Mouse (Mus musculus) embryonic facial prominence, embryonic 15.5 days (tissue): ENCODE results near the gene Dnm2. TPM values are rescaled to one million over a fixed set of nuclear protein-coding genes. Genes with fewer than 3 reads are reported as not detected.

Experiments used
- ATAC-seq: fragments of 200-750 bp; cut with Nextera tagmentation; 2 replicates; pipeline ENCODE4 v1.8.0; 2017; ENCODE audit warnings: low read depth, moderate TSS enrichment; ENCODE audit not compliant: insufficient number of reproducible peaks, low FRiP score, low TSS enrichment
- H3K27ac ChIP-seq: fragments of 300-500 bp; sonication (generic); replicated peaks from 2 replicates; pipeline ENCODE4 v1.5.1; 2015; ENCODE audit warnings: mild to moderate bottlenecking, inconsistent platforms
- H3K27me3 ChIP-seq: fragments of 300-500 bp; sonication (generic); 2 replicates; pipeline ENCODE4 v1.6.1; 2015; ENCODE audit warnings: inconsistent platforms
- H3K36me3 ChIP-seq: fragments of 300-500 bp; sonication (generic); 2 replicates; pipeline ENCODE4 v1.6.1; 2015; ENCODE audit warnings: mild to moderate bottlenecking, inconsistent platforms
- H3K4me1 ChIP-seq: fragments of 300-500 bp; sonication (generic); 2 replicates; pipeline ENCODE4 v1.6.1; 2015; ENCODE audit warnings: inconsistent platforms
- H3K4me2 ChIP-seq: fragments of 300-500 bp; sonication (generic); replicated peaks from 2 replicates; pipeline ENCODE4 v1.6.1; 2015; ENCODE audit warnings: mild to moderate bottlenecking, inconsistent platforms
- H3K4me3 ChIP-seq: fragments of 300-500 bp; sonication (generic); replicated peaks from 2 replicates; pipeline ENCODE4 v1.5.1; 2015; ENCODE audit warnings: mild to moderate bottlenecking, inconsistent platforms
- H3K9ac ChIP-seq: fragments of 300-500 bp; sonication (generic); 2 replicates; pipeline ENCODE4 v1.6.1; 2015; ENCODE audit warnings: inconsistent platforms
- H3K9me3 ChIP-seq: fragments of 300-500 bp; sonication (generic); replicated peaks from 2 replicates; pipeline ENCODE4 v1.6.1; 2016; ENCODE audit warnings: inconsistent platforms
- WGBS: fragments of 180-500 bp; shearing (Covaris S2); methylation state at CpG from one replicate; pipeline ENCODE4 v1.1.7; 2015; 5-methylcytosine and 5-hydroxymethylcytosine counted together
- polyA plus RNA-seq: library from polyadenylated mRNA; unstranded; fragments of >200 nt; fragmentation: Nextera tagmentation; extraction: Ambion mirVana; gene quantifications from 2 replicates; pipeline ENCODE4 v1.2.1, GENCODE M21; 2015

Gene Dnm2
- polyA plus RNA-seq, 1 experiment from 2014 or later, result 85.9 TPM

DNA sequence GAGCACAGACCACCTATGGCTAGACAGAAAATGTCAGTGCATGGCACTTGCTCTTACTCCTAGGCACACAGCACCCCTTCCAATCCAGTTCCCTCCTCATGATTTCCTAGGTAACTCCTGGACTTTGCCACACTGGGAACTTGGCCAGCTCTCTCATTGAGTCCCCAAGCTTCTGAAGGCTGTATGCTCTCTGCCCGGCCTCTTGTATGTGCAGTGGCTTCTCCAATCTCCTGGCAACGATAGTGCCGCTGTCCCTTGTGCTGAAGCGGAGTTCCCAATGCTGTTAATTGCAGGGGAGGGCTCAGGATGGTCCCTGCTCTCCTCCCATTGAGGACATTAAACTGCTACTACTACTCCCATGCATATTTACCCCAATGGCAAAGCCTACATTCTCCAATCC lies 16.8 kb upstream of the Dnm2 start:
- 8% methylated on average over 4 of the region's 4 CpGs for WGBS
- peaks cover 41% of the 10 kb centered on the region for H3K36me3 ChIP-seq
- no peak overlapping the region for H3K4me2 ChIP-seq
- no peak for ATAC-seq
- H3K4me1 ChIP-seq, result peaks cover 13% of the 10 kb centered on the region
- H3K9me3 ChIP-seq, result no peaks in the 10 kb centered on the region
- H3K4me3 ChIP-seq, result no peak overlapping the region
- no peak overlapping the region for H3K27ac ChIP-seq
- H3K9ac ChIP-seq, result no peak overlapping the region
- no peaks in the 10 kb centered on the region for H3K27me3 ChIP-seq

DNA sequence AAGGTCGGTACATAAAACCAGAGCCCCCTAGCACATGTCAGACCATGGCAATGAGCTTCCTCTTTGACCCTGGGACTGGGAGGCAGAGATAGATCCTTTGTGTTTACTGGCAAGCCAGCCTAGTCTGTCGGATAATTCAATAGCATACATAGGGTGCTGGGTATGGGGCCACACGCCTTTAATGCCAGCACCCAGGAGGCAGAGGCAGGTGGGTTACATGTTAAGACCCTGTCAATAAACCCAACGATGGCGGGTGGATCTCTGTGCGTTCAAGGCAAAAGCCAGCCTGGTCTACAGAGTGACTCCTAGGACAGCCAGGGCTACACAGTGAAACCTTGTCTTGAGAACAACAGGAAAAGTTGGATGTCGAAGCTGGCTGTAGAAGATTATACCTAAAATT lies 16.1 kb upstream of the Dnm2 start:
- H3K4me1 ChIP-seq, result peaks cover 15% of the 10 kb centered on the region
- H3K4me2 ChIP-seq, result no peak overlapping the region
- 73% methylated on average over 7 of the region's 7 CpGs for WGBS
- H3K27me3 ChIP-seq, result no peaks in the 10 kb centered on the region
- no peaks in the 10 kb centered on the region for H3K9me3 ChIP-seq
- H3K36me3 ChIP-seq, result peaks cover 35% of the 10 kb centered on the region
- ATAC-seq, result no peak
- no peak overlapping the region for H3K27ac ChIP-seq
- H3K9ac ChIP-seq, result no peak overlapping the region
- H3K4me3 ChIP-seq, result no peak overlapping the region

DNA sequence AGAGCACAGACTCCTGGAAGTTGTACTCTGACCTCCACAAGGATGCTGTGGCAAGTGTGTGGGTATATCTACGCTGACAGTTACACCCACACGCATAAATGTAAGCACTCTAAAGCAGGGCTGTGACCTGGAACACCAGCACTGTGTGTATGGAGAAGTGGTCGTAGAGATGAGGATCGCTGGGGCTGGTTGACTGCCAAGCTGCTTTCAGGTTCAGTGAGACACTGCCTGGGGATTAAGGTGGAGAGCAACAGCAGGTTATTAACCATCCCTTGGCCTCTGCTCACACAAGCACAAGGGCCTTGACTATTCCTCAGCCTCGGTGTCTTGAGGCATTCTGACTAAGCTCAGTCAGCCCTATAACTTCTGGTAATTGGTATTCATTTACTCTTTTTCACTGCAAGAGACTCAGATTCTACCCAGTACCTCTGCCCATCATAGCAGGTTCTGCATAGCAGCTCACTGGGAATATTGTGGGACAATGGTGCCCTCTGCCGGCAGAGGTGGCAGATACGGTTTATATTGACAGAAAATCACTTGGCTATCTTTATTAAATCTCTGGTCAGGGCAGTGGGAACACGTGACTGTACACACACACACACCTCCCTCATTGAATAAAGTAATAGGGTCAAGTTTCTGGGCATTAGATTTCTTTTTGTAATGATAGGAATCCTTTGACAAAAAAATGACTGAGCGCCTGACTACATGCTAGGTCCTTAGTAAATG lies 15.0 kb upstream of the Dnm2 start:
- ATAC-seq, result no peak
- 33% methylated on average over 9 of the region's 9 CpGs for WGBS
- peaks cover 26% of the 10 kb centered on the region for H3K36me3 ChIP-seq
- H3K4me3 ChIP-seq, result no peak overlapping the region
- H3K27ac ChIP-seq, result no peak overlapping the region
- H3K9me3 ChIP-seq, result no peaks in the 10 kb centered on the region
- H3K4me2 ChIP-seq, result no peak overlapping the region
- H3K27me3 ChIP-seq, result no peaks in the 10 kb centered on the region
- H3K9ac ChIP-seq, result no peak overlapping the region
- peaks cover 15% of the 10 kb centered on the region for H3K4me1 ChIP-seq

DNA sequence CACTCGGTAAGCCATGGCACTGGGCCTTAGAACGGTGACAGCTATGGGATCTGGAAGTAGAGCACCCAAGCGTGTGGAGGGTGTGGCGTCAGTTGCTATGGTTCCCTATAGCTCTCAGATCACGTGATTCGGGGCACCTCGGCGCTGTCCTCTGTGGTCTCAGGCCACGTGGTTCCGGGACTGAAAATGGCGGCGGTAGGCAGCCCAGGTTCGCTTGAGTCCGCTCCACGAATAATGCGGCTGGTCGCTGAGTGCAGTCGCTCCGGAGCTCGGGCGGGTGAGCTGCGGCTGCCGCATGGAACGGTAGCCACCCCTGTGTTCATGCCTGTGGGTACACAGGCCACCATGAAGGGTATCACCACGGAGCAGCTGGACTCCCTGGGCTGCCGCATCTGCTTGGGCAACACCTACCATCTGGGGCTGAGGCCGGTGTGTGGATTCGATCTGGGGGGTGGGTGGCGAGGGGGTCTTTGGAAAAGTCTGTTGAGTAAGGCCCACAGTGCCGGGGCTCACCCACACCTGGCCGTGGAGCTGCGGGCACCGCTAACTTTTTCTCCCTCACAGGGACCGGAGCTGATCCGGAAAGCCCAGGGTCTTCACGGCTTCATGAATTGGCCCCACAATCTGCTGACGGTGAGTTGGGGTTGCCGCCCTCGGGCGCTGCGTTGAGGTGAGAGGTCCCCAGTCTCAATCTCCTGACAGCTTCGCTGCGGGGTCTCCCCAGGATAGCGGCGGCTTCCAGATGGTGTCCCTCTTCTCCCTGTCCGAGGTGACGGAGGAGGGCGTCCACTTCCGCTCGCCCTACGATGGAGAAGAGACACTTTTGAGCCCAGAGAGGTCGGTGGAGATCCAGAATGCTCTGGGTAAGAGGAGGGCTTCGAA lies 12.8 kb upstream of the Dnm2 start, which contains the start of gene Qtrt1:
Gene Qtrt1 (plus strand): TSS at position 169 of the 882 bp plus-strand sequence.
- H3K27ac ChIP-seq, result peak within 1 kb of the TSS; percentile 48; the same call in 1 of the 2 replicates
- H3K9ac ChIP-seq, result peak within 1 kb of the TSS; percentile 49
- peaks cover 21% of the 10 kb centered on the region for H3K36me3 ChIP-seq
- 2% methylated on average over 53 of the region's 53 CpGs for WGBS
- ATAC-seq, result peak; percentile 92
- H3K27me3 ChIP-seq, result no peaks in the 10 kb centered on the region
- no peaks in the 10 kb centered on the region for H3K9me3 ChIP-seq
- peak within 1 kb of the TSS; percentile 73 for H3K4me3 ChIP-seq
- H3K4me2 ChIP-seq, result peak within 1 kb of the TSS; percentile 87
- H3K4me1 ChIP-seq, result peaks cover 15% of the 10 kb centered on the region

DNA sequence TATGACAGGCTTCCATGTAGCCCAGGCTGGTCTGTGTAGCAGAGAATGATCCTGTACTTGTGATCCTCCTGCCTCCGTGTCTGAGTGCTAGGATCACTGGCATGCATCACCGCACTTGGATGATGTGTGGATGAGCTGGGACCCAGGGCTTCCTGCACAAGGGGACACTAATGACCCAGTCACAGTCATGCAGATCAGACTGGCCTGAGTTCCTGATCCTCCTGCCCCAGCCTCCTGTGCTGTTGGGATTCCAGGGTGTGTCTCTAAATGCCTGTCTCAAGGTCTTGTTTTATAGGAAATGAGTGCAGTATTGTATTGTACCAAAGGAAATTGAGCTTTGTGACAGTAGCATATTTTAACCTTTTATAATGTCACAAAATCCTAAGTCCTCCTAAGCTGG lies 6.8 kb upstream of the Dnm2 start:
- Histone ChIP-seq H3K36me3 (peaks cover 51% of the 10 kb centered on the region), H3K27ac (no peak overlapping the region), H3K27me3 (no peaks in the 10 kb centered on the region), H3K4me3 (no peak overlapping the region), H3K9me3 (no peaks in the 10 kb centered on the region), H3K9ac (no peak overlapping the region), H3K4me2 (no peak overlapping the region), H3K4me1 (0 out of 2 replicates have a peak, but pooled peaks cover 2% of the 10 kb centered on the region)
- no peak for ATAC-seq
- WGBS, result 92% methylated on average over 2 of the region's 2 CpGs

DNA sequence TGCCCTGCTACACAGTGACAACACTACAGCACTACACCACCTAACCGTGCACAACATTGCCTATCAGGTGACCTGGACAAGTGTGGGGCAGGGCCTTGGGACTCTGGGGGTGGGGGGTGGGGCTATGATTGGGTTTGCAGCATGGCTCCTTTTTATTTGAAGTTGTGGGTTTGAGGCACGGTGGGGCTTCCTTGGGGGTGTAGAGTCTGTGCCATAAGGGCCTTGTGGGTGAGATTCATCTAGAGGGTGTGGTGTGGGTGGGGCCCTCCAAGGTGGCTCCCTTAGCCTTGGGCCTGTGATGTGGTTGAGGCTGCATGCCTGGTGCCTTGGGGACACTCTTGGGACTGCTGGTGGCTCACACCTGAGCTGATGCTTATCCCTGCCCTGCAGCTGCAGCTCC lies 5.1 kb upstream of the Dnm2 start:
- peaks cover 50% of the 10 kb centered on the region for H3K36me3 ChIP-seq
- H3K27ac ChIP-seq, result no peak overlapping the region
- H3K9ac ChIP-seq, result no peak overlapping the region
- H3K4me3 ChIP-seq, result no peak overlapping the region
- H3K27me3 ChIP-seq, result no peaks in the 10 kb centered on the region
- no peaks in the 10 kb centered on the region for H3K4me1 ChIP-seq
- 87% methylated on average over 2 of the region's 2 CpGs for WGBS
- no peaks in the 10 kb centered on the region for H3K9me3 ChIP-seq
- no peak overlapping the region for H3K4me2 ChIP-seq
- ATAC-seq, result no peak

DNA sequence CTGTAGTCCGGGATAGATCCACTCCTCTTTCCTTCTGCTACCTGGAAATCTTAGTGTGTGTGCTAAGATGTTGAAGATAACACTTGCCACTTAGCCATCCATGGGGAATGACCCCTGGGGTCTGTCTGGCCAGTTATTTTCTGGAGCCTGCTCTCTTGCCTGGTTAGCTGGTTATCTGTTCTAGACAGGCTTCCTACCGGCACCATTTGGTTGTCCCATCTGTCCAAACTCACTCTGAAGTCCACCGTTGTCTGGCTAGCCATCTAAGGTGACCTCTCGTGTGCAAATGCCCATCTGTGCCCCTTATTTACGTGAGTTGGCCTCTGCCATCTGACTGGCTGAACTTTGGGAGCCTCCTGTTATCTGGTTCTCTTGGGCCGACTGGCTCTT lies 843 bp downstream of the Dnm2 start:
- Histone ChIP-seq H3K4me3 (peak overlapping the region; percentile 99), H3K9me3 (no peaks in the 10 kb centered on the region), H3K4me2 (peak overlapping the region; percentile 88), H3K9ac (peak overlapping the region; percentile 95), H3K27ac (peak overlapping the region; percentile 90; the same call in 1 of the 2 replicates), H3K27me3 (no peaks in the 10 kb centered on the region), H3K36me3 (peaks cover 9% of the 10 kb centered on the region; the same call in 1 of the 2 replicates), H3K4me1 (peaks cover 39% of the 10 kb centered on the region)
- WGBS, result 9% methylated on average over 6 of the region's 6 CpGs
- ATAC-seq, result no peak

DNA sequence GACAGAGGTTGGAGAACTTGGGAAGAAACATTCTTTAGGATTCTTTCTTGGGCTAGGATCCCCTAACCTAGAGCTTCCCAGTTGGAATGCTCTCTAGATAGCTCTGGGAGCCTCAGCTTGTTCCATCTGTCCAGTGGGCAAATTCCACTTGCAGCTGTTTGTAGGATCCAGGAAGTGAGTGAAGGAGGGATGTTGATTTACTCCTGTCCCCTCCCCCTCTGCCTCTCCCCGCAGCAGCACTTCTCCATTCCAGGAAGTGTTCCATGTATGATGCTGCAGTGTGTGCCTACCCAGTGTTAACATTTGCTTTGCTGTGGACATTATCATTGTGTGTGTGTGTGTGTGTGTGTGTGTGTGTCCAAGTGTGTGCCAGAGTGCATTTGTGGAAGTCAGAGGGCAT lies 1.3 kb downstream of the Dnm2 start:
- H3K9ac ChIP-seq, result peak overlapping the region; percentile 95
- peak overlapping the region; percentile 88 for H3K4me2 ChIP-seq
- WGBS, result 5% methylated on average over 1 of the region's 1 CpGs
- ATAC-seq, result no peak
- peaks cover 43% of the 10 kb centered on the region for H3K4me1 ChIP-seq
- H3K4me3 ChIP-seq, result peak overlapping the region; percentile 99
- no peak overlapping the region for H3K27ac ChIP-seq
- no peaks in the 10 kb centered on the region for H3K27me3 ChIP-seq
- H3K36me3 ChIP-seq, result peaks cover 5% of the 10 kb centered on the region; the same call in 1 of the 2 replicates
- no peaks in the 10 kb centered on the region for H3K9me3 ChIP-seq

DNA sequence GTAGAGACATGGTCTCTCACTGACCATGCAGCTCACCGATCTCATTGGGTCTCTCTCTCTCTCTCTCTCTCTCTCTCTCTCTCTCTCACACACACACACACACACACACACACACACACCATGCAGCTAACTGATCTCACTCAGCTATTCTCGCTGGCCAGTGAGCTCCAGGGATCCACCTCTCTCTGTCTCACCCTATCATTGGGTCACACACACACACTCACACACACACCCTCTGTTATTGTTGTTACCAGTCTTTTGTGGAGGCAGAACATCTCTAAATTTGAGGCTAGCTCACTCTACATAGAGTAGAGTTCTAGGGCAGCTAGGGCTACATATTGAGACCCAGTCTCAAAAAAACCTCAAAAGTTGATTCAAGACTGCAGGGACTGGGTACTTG lies 1.8 kb downstream of the Dnm2 start:
- ATAC-seq, result no peak
- 69% methylated on average over 2 of the region's 2 CpGs for WGBS
- Histone ChIP-seq H3K4me1 (peaks cover 48% of the 10 kb centered on the region), H3K27me3 (no peaks in the 10 kb centered on the region), H3K4me2 (peak overlapping the region; percentile 88; the same call in 1 of the 2 replicates), H3K27ac (no peak overlapping the region), H3K9ac (no peak overlapping the region), H3K36me3 (no peaks in the 10 kb centered on the region; the same call in 1 of the 2 replicates), H3K4me3 (peak overlapping the region; percentile 99), H3K9me3 (no peaks in the 10 kb centered on the region)

DNA sequence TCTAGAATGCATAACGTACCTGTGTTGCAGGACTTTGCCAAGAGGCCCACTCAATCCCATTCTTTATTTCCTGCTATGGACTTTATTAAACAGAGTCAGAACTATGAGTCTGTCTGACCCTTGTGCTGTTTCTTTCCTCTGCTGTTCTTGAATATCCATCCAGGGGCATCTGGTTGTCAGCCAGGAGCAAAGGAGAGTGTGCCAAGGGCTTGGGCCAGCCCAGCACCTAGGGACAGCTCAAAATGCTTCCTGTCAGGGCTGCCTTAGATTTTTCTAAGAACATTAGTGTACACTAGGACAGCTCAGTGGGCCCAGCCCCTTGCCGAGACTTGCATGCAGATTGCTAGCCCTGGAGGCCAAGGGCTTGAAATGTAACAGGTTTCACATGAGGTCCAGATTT lies 3.1 kb downstream of the Dnm2 start:
- Histone ChIP-seq H3K27me3 (no peaks in the 10 kb centered on the region), H3K4me2 (no peak overlapping the region), H3K4me1 (peaks cover 53% of the 10 kb centered on the region), H3K9ac (no peak overlapping the region), H3K36me3 (no peaks in the 10 kb centered on the region), H3K4me3 (no peak overlapping the region), H3K27ac (no peak overlapping the region), H3K9me3 (no peaks in the 10 kb centered on the region)
- ATAC-seq, result no peak
- 63% methylated on average over 2 of the region's 2 CpGs for WGBS

DNA sequence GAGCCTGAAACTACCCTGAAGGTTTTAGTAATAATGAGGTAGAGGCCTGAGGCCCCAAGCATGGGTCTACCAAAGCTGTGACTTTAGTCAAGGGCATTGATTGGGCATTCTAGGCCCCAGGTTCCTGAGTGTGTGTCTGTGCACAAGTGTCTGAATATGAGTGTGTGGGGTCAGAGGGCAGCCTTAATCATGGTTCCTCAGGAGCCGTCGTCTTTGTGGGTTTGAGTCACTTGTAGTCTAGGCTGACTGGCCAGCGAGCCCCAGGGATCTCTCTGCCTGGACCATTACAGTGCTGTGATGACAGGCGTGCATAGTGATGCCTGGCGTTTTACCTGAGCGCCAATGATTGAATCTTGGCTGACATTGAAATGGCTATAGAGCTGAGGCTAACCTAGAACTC lies 3.5 kb downstream of the Dnm2 start:
- 86% methylated on average over 6 of the region's 6 CpGs for WGBS
- H3K4me3 ChIP-seq, result no peak overlapping the region

More for the DNA sequence above, 3.5 kb downstream of the Dnm2 start:
- H3K36me3 ChIP-seq, result no peaks in the 10 kb centered on the region
- no peaks in the 10 kb centered on the region for H3K9me3 ChIP-seq
- H3K27me3 ChIP-seq, result no peaks in the 10 kb centered on the region
- no peak overlapping the region for H3K27ac ChIP-seq
- peaks cover 55% of the 10 kb centered on the region for H3K4me1 ChIP-seq
- no peak for ATAC-seq
- no peak overlapping the region for H3K9ac ChIP-seq
- no peak overlapping the region for H3K4me2 ChIP-seq
